Mouse (Mus musculus) cerebellum, postnatal 25 days (tissue): ENCODE results near the gene Gm27021.

ENCODE experiments used
- DNase-seq, 2 experiments: peaks; one replicate each; pipeline ENCODE4 v3.0.0; 2021; ENCODE audit warnings: mixed read lengths in 2 of 2

Gm27021 gene

DNA sequence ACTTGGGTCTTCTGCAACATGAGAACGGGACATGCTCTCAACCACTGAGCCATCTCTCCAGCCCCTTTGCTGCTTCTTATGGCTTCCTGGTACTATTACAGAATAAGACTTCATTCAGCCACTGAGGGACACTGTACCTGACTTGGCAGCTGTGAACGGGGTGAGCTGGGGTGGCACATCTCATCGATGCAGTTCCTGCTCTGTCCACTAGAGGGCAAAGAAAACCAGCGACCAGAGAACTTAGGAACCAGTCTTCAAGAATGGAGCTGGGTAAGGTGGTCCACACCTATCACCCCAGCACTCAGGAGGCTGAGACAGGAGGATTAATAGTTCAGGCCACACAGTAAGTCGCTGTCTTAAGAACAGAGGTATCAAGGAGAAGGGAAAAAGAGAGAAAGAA, 71.9 kb downstream of the Gm27021 start:
- DNase-seq, result peak; percentile 77 to 85

GRCm38 (mm10) chr8:120594571-120594970, 73.3 kb downstream of the Gm27021 start:
- no peak for DNase-seq

- DNase-seq, result peak; percentile 65 to 76
Observed at GRCm38 (mm10) chr8:120591587-120592292, 76.1 kb downstream of the Gm27021 start.

- peak; percentile 35 to 68 for DNase-seq
Observed at GRCm38 (mm10) chr8:120589921-120590320, 78.0 kb downstream of the Gm27021 start.

DNA sequence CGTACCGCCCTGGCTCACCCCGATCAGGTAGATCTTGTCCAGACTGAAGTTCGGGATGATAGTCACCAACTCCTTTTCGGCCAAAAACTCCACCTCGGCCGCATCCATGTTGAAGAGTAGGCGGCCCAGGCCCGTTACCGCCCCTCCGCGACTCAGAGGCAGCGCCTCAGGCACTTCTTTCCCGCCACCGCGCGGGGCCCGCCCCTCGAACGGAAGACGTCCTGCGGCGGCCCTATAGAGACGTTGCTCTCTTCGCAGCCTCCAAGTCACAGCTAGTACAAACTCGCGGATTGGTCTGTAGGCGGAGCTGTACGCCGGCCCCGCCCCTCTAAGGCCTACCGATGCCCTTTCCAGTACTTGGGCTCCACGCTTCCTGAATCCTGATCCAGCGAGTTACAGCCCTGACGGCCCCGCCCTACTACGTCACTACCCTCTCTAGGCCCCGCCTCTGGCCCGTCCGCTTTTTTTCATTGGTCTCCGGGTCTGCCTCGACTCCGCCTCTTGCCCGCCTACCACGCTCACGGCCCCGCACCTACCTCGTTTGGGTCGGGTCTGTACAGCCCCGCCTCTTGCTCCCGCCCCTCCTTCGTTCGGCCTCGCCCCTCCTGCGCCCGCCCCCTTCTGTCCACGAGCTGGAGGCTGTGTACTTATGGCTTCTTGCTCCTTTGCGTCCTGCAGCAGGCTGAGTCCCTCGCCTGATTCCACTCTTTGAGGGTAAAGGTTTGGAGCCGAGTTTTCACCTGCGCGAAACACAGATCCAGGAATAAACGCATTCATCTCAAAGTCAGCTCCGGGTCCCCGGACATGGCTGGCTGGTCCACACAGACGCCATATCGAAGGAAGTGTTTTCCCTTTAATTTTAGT, 78.7 kb downstream of the Gm27021 start, which contains the start of gene Gins2:
Gins2 (minus strand) TSS at position 397 of the 864 bp plus-strand sequence.
- peak; percentile 98 to 99 for DNase-seq

DNA sequence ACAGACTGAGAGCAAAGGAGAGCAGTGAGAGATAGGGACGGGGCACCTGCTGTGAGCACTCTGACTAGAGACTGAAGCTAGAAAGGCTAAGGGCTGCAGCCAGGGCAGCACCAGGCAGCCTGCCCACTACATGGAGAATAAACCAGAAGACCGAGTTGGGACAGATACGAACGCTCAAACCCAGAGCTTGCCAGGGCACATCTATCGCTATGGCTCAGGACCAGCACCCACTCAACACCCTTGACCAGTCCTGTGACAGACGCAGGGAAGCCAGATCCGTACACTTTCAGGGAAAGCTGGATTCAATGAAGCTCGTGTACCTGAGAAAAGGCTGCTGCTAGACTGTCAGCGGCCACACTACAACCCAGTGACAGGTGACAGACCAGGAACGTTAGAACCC, 82.4 kb downstream of the Gm27021 start:
- no peak for DNase-seq

DNA sequence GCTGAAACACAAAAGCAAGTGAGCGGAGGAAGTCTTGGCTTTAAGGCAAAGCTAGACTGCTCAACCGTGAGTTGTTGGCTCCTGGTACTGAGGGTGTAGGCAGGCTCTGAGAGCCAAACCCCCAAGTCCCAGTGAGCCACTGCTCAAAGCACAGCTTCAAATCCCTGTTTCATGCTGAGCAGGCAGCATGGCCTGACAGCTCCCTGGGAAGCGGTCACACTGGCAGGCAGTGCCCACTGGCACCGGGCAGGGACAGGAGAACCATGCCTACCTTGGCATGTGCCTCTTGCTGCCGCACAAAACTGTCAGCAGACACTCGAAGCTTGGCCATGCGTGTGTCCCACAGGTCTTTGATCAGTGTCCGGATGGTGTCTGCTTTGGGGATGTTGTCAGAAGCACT, 86.1 kb downstream of the Gm27021 start:
- DNase-seq, result peak; percentile 53 to 59

- peak in 1 of 2 experiments; percentile 34 for DNase-seq
Observed at GRCm38 (mm10) chr8:120581329-120581728, 86.5 kb downstream of the Gm27021 start.

- DNase-seq, result no peak
Observed at GRCm38 (mm10) chr8:120580336-120581000, 87.4 kb downstream of the Gm27021 start.

GRCm38 (mm10) chr8:120577821-120578220, 90.1 kb downstream of the Gm27021 start:
- peak; percentile 66 to 70 for DNase-seq

GRCm38 (mm10) chr8:120575801-120576200, 92.1 kb downstream of the Gm27021 start:
- no peak for DNase-seq

- peak in 1 of 2 experiments; percentile 29 for DNase-seq
Observed at GRCm38 (mm10) chr8:120574941-120575340, 92.9 kb downstream of the Gm27021 start.

- DNase-seq, result peak; percentile 50 to 52
Observed at GRCm38 (mm10) chr8:120573866-120574265, 94.0 kb downstream of the Gm27021 start.

- peak; percentile 69 to 77 for DNase-seq
Observed at GRCm38 (mm10) chr8:120572534-120572933, 95.3 kb downstream of the Gm27021 start.

DNA sequence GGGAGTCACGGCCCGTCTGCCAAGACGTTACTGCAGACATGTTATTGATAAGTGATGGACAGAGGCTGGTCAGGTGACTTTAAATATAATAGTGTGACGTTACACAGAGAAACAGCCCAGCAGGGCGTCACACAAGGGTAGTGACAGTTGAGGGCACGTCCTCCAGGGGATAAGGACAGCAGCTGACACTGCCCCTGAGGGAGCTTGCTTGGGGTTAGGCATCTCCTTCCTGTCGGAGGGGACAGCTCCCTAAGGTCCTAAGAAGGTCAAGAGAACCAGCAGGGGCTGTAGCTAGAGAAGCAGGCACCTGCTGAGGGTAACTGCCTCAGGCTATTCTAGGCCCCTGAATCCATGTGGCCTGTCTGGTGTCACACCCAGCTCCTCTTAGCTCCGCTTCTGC, 96.3 kb downstream of the Gm27021 start:
- DNase-seq, result no peak

DNA sequence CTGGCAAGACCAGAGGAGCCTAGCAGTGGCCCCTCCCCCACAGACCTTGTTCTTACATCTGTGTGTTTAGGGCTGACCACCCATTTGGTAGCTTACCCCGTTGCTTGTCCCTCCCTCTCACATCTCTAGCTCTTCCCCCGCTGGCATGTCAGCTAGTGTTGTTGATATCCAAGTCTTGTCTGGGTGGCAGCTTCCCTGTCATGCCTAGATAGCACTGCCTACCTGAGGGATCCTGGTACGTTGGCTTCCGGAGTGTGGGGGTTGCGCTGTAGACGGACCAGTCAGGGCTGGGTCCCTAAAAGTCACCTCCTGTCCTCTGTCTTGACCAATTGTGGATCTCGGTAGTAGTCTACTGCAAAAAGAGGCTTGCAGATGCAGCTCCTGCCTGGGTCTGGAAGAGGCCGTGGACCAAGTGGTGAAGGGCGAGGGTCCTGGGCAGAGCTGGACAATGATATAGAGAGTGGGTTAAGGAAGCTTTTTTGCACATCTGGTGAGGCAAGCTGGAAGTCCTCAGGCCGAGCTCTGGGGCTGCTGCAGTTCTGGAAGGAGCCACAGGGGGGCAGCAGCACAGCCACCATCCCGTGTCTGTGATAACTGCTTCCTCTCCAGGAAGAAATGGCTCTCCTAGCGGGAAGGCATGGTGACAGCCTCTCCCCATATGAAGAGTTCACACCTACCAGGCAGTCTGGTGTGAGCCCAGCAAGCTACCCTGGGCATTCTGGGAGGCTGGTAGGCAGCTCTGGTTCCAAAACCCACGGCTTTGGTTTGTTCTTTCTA, 97.8 kb downstream of the Gm27021 start:
- peak; percentile 83 to 87 for DNase-seq

- DNase-seq, result no peak
Observed at GRCm38 (mm10) chr8:120569123-120569522, 98.8 kb downstream of the Gm27021 start.

DNA sequence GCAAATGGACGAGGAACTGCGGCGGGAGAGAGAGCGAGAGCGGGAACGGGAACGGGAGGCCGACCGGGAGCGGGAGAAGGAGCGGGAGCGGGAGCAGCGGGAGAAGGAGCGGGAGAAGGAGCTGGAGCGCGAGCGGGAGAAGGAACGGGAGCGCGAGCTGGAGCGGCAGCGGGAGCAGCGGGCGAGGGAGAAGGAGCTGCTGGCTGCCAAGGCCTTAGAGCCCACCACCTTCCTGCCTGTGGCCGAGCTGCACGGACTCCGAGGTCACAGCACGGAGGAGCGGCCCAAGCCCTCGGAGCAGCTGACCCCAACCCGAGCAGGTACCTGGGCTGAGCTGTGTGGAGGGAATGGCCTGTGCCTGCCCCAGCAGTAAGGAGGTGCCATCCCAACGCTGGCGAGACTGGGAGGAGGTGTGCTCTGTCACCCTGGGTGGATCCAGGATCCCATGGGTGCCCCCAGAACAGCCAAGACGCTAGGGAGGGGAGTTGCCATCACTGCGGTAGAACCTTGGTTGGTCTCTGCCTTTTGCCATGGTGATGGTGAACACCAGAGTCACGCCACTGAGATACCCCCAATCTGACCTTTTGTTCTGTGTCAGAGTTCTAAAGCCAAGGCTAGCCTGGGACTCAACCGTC, 99.6 kb downstream of the Gm27021 start:
- DNase-seq, result no peak

DNA sequence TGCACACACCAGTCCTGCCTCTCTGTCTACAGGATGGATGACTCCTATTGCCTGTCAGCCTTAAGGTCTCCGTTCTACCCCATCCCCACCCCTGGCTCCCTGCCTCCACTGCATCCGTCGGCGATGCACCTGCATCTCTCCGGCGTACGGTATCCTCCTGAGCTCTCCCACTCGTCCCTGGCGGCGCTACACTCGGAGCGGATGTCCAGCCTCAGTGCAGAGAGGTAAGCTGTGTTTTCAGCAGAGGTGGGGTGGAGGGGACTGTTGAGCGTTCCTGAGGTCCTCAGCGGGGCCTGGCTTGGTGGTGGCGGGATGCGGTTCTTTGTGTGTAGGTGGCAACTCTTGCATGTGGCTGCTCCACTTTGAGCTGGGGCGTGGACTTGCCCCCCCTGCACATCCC, 100.1 kb downstream of the Gm27021 start:
- DNase-seq, result no peak

- peak; percentile 67 to 79 for DNase-seq
Observed at GRCm38 (mm10) chr8:120566681-120567080, 101.2 kb downstream of the Gm27021 start.

DNA sequence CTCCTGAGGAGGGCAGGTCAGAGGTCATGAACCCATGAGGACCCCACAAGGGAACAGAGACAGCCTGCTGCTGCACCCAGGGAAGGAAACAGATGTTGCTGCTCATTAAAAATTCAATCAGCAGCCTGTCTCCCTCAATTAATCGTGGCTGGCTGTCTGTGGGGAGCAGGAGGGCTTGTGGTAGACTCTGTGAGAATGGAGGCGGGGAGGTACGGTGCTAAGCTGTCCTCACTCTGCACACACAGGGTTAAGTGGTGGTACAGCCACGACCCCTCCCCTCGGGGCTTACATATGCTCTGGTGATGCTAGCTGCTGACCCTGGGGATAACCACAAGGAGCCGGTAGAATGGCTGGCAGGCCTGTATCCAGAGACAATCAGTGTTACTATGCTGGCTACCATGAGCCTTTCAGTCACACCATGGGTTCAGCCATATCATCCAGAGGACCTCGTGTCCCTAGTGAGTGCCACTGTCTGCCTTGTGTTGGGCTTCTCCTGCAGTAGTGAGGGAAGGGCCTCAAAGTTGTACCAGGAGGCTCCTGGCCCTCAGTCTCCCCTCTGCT, 102.6 kb downstream of the Gm27021 start:
- DNase-seq, result no peak
